Mouse (Mus musculus) liver, embryonic 13.5 days (tissue): ENCODE data around the gene Stk32c. TPM values are rescaled to one million over a fixed set of nuclear protein-coding genes. Genes with fewer than 3 reads are reported as not detected.

Source experiments
- ATAC-seq: fragments of 200-750 bp; cut with Nextera tagmentation; 2 replicates; pipeline ENCODE4 v1.8.0; 2017; ENCODE audit warnings: low read depth, mild to moderate bottlenecking, moderate number of reproducible peaks, moderate library complexity
- DNase-seq: peaks from one replicate; pipeline ENCODE4 v3.0.0; 2022
- H3K27ac ChIP-seq: fragments of 300-500 bp; sonication (generic); 2 replicates; pipeline ENCODE4 v1.5.1; 2015; ENCODE audit warnings: moderate library complexity, mild to moderate bottlenecking, inconsistent platforms
- H3K27me3 ChIP-seq: fragments of 300-500 bp; sonication (generic); 2 replicates; pipeline ENCODE4 v1.6.1; 2015; ENCODE audit warnings: mild to moderate bottlenecking, inconsistent platforms
- H3K36me3 ChIP-seq: fragments of 300-500 bp; sonication (generic); 2 replicates; pipeline ENCODE4 v1.6.1; 2015; ENCODE audit warnings: mild to moderate bottlenecking, inconsistent platforms
- H3K4me1 ChIP-seq: fragments of 300-500 bp; sonication (generic); replicated peaks from 2 replicates; pipeline ENCODE4 v1.6.1; 2015; ENCODE audit warnings: inconsistent platforms
- H3K4me2 ChIP-seq: fragments of 300-500 bp; sonication (generic); 2 replicates; pipeline ENCODE4 v1.6.1; 2015; ENCODE audit warnings: inconsistent platforms, mild to moderate bottlenecking, moderate library complexity
- H3K4me3 ChIP-seq: fragments of 300-500 bp; sonication (generic); replicated peaks from 2 replicates; pipeline ENCODE4 v1.5.1; 2015; ENCODE audit warnings: mild to moderate bottlenecking, inconsistent platforms
- H3K9ac ChIP-seq: fragments of 300-500 bp; sonication (generic); 2 replicates; pipeline ENCODE4 v1.6.1; 2015; ENCODE audit warnings: mild to moderate bottlenecking, inconsistent platforms
- H3K9me3 ChIP-seq: fragments of 300-500 bp; sonication (generic); replicated peaks from 2 replicates; pipeline ENCODE4 v1.6.1; 2016; ENCODE audit warnings: inconsistent platforms
- WGBS: fragments of 180-500 bp; shearing (Covaris S2); methylation state at CpG from one replicate; pipeline ENCODE4 v1.1.7; 2015; ENCODE audit not compliant: insufficient replicate concordance; 5-methylcytosine and 5-hydroxymethylcytosine counted together
- polyA plus RNA-seq: library from polyadenylated mRNA; unstranded; fragments of >200 nt; fragmentation: Nextera tagmentation; extraction: Ambion mirVana; gene quantifications from 2 replicates; pipeline ENCODE4 v1.2.1, GENCODE M21; 2015

Stk32c gene
- polyA plus RNA-seq, 1 experiment from 2014 or later = not detected

DNA sequence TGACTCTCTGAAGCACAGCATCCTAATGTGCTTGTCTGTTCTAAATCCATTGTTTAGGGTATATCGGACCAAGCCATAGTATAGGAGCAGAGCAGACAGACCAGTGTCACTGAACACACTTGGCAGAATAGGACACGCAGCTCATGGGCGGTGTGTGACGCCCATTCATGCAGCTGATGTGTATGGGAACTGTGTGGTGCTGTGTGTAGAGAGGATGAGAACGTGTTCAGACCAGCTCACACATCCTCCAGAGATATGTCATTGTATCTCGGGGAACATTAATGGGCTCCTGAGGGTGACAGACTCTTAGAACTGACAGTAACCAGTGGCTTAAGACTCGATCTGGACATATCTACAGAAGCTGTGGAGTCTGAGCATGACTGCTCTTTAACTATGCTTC is 13.3 kb upstream of the Stk32c start:
- Histone ChIP-seq H3K9me3 (no peaks in the 10 kb centered on the region), H3K4me2 (no peak overlapping the region), H3K9ac (no peak overlapping the region), H3K36me3 (no peaks in the 10 kb centered on the region), H3K4me3 (no peak overlapping the region), H3K27ac (no peak overlapping the region), H3K27me3 (no peaks in the 10 kb centered on the region), H3K4me1 (peaks cover 6% of the 10 kb centered on the region; the same call in 1 of the 2 replicates)
- ATAC-seq = no peak
- WGBS = 63% methylated on average over 7 of the region's 7 CpGs
- no peak for DNase-seq

GRCm38 (mm10) chr7:139224725-139225124 is 11.6 kb upstream of the Stk32c start:
- Histone ChIP-seq H3K4me2 (no peak overlapping the region), H3K27me3 (no peaks in the 10 kb centered on the region), H3K9ac (no peak overlapping the region), H3K4me1 (peaks cover 6% of the 10 kb centered on the region; the same call in 1 of the 2 replicates), H3K36me3 (no peaks in the 10 kb centered on the region), H3K4me3 (no peak overlapping the region), H3K27ac (peak overlapping the region; percentile 35; the same call in 1 of the 2 replicates), H3K9me3 (no peaks in the 10 kb centered on the region)
- 20% methylated on average over 8 of the region's 8 CpGs for WGBS
- DNase-seq (no peak), ATAC-seq (peak; percentile 49; the same call in 1 of the 2 replicates)

GRCm38 (mm10) chr7:139224070-139224469 is 11.0 kb upstream of the Stk32c start:
- 48% methylated on average over 1 of the region's 1 CpGs for WGBS
- no peaks in the 10 kb centered on the region for H3K36me3 ChIP-seq
- no peak overlapping the region for H3K4me3 ChIP-seq
- H3K4me1 ChIP-seq = peaks cover 6% of the 10 kb centered on the region; the same call in 1 of the 2 replicates
- no peak overlapping the region for H3K9ac ChIP-seq
- ATAC-seq (no peak), DNase-seq (no peak)
- no peaks in the 10 kb centered on the region for H3K9me3 ChIP-seq
- peak overlapping the region; percentile 35 for H3K27ac ChIP-seq
- H3K27me3 ChIP-seq = no peaks in the 10 kb centered on the region
- H3K4me2 ChIP-seq = no peak overlapping the region

GRCm38 (mm10) chr7:139222341-139222740 is 9.2 kb upstream of the Stk32c start:
- H3K27ac ChIP-seq = no peak overlapping the region
- no peak for ATAC-seq
- H3K9me3 ChIP-seq = no peaks in the 10 kb centered on the region
- no peak overlapping the region for H3K9ac ChIP-seq
- 0 out of 2 replicates have a peak, but pooled peaks cover 6% of the 10 kb centered on the region for H3K4me1 ChIP-seq
- H3K4me2 ChIP-seq = no peak overlapping the region
- no peak for DNase-seq
- H3K4me3 ChIP-seq = no peak overlapping the region
- no peaks in the 10 kb centered on the region for H3K36me3 ChIP-seq
- no peaks in the 10 kb centered on the region for H3K27me3 ChIP-seq
- 67% methylated on average over 4 of the region's 4 CpGs for WGBS

DNA sequence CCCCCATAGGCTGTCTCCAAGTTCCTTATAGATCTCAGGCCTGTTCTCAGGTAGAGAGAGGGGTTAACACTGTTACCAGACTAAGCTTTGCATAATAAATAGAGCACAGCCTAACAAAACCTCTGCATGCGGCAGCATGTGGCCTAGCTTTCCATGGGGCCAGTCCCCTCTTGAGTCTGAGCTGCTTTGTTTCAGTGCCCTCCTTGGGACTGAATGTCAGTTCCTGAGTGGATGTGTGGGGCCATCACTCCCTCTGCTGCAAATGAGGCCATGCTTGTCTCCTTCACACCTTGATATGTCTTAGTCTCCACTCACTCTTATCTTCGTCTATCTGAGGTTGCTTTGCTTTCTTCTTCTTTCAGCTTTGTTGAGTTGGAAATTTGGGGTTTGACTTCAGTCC is 8.7 kb upstream of the Stk32c start:
- no peaks in the 10 kb centered on the region for H3K9me3 ChIP-seq
- no peak overlapping the region for H3K9ac ChIP-seq
- 71% methylated on average over 2 of the region's 2 CpGs for WGBS
- no peak overlapping the region for H3K4me2 ChIP-seq
- no peak overlapping the region for H3K27ac ChIP-seq
- no peaks in the 10 kb centered on the region for H3K36me3 ChIP-seq
- H3K4me1 ChIP-seq = 0 out of 2 replicates have a peak, but pooled peaks cover 6% of the 10 kb centered on the region
- DNase-seq = no peak
- no peak overlapping the region for H3K4me3 ChIP-seq
- H3K27me3 ChIP-seq = no peaks in the 10 kb centered on the region
- no peak for ATAC-seq

DNA sequence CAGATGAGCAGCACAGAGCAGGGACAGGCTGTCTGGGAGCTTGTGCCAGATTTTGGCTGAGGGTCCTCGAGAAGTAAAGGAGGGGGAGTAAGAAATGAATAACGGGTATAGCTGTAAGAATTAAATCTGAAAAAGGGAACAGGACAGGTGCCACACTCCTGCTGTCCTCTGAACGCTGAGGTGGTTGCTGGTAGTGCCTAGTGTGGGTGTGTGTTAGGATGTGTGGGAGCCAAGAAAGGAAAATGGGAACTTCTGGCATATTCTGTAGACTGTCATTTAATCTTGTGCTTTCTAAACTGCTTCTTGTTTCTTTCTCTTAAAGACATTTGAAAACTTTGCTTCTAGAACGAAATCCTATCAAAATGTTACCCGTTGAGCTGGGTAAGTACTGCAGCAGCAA is 8.0 kb upstream of the Stk32c start:
- Histone ChIP-seq H3K27me3 (no peaks in the 10 kb centered on the region), H3K9ac (no peak overlapping the region), H3K36me3 (no peaks in the 10 kb centered on the region), H3K27ac (no peak overlapping the region), H3K4me3 (no peak overlapping the region), H3K9me3 (no peaks in the 10 kb centered on the region), H3K4me2 (no peak overlapping the region), H3K4me1 (0 out of 2 replicates have a peak, but pooled peaks cover 6% of the 10 kb centered on the region)
- WGBS = 53% methylated on average over 5 of the region's 5 CpGs
- ATAC-seq = no peak
- DNase-seq = no peak

GRCm38 (mm10) chr7:139220303-139220702 is 7.2 kb upstream of the Stk32c start:
- Histone ChIP-seq H3K27ac (no peak overlapping the region), H3K9ac (no peak overlapping the region), H3K27me3 (no peaks in the 10 kb centered on the region), H3K4me1 (0 out of 2 replicates have a peak, but pooled peaks cover 4% of the 10 kb centered on the region), H3K36me3 (no peaks in the 10 kb centered on the region), H3K4me3 (no peak overlapping the region), H3K4me2 (no peak overlapping the region), H3K9me3 (no peaks in the 10 kb centered on the region)
- WGBS = 58% methylated on average over 2 of the region's 2 CpGs
- DNase-seq (no peak), ATAC-seq (no peak)

GRCm38 (mm10) chr7:139219486-139219885 is 6.4 kb upstream of the Stk32c start:
- no peak for ATAC-seq
- Histone ChIP-seq H3K4me2 (no peak overlapping the region), H3K36me3 (no peaks in the 10 kb centered on the region), H3K9me3 (no peaks in the 10 kb centered on the region), H3K4me3 (no peak overlapping the region), H3K4me1 (no peaks in the 10 kb centered on the region), H3K27ac (no peak overlapping the region), H3K9ac (no peak overlapping the region), H3K27me3 (no peaks in the 10 kb centered on the region)
- 60% methylated on average over 5 of the region's 5 CpGs for WGBS
- no peak for DNase-seq

GRCm38 (mm10) chr7:139218641-139219415 is 5.7 kb upstream of the Stk32c start:
- Histone ChIP-seq H3K9me3 (no peaks in the 10 kb centered on the region), H3K27ac (no peak overlapping the region), H3K4me2 (no peak overlapping the region), H3K4me1 (no peaks in the 10 kb centered on the region), H3K27me3 (no peaks in the 10 kb centered on the region), H3K36me3 (no peaks in the 10 kb centered on the region), H3K9ac (no peak overlapping the region), H3K4me3 (no peak overlapping the region)
- DNase-seq (no peak), ATAC-seq (no peak)
- WGBS = 53% methylated on average over 6 of the region's 6 CpGs

DNA sequence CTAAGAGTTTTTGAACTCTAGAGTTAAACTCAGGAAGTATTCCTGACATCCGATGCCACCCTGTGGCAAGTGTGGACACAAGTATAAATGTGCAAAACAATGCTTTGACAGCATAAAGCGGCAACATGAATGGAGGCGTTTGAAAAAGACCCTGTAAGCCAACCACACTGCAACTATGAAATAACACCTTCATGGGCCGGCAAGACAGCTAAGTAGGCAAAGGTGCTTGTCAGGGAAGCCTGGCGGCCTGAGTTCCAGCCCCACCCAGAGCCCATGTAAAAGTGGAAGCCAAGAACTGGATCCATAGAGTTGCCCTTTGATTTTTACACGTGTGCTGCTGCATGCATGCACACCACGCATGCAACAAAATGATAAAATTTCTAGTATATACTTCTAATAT is 3.9 kb upstream of the Stk32c start:
- peaks cover 13% of the 10 kb centered on the region for H3K4me1 ChIP-seq

DNA sequence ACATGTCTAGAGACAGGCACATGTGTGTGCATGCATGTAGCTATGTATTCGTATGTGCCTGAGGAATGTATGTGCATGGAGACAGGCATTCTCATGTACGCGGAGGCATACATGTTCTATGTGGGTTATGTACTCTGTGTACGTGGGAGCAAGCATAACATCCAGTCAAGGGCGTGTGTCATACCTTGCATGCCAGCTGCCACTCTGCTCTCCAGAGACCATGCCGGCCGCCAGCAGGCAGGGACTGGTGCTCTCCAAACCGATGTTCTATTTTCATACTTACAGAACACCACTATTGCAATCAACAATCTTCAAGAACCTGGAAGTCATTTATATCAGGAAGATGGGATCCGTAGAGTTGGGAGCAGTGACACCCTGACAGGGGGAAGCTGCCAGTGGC is 3.4 kb upstream of the Stk32c start:
- peaks cover 13% of the 10 kb centered on the region for H3K4me1 ChIP-seq
- 73% methylated on average over 9 of the region's 9 CpGs for whole genome bisulfite sequencing
- no peak overlapping the region for H3K4me2 ChIP-seq
- no peak overlapping the region for H3K4me3 ChIP-seq
- no peak overlapping the region for H3K27ac ChIP-seq
- H3K36me3 ChIP-seq = no peaks in the 10 kb centered on the region
- ATAC-seq = no peak
- no peak for DNase-seq
- H3K9ac ChIP-seq = no peak overlapping the region
- H3K9me3 ChIP-seq = no peaks in the 10 kb centered on the region
- H3K27me3 ChIP-seq = no peaks in the 10 kb centered on the region

More for the DNA sequence above, 3.9 kb upstream of the Stk32c start:
- H3K9me3 ChIP-seq = no peaks in the 10 kb centered on the region
- no peak overlapping the region for H3K4me3 ChIP-seq
- no peak overlapping the region for H3K4me2 ChIP-seq
- H3K9ac ChIP-seq = no peak overlapping the region
- H3K27ac ChIP-seq = no peak overlapping the region
- no peaks in the 10 kb centered on the region for H3K27me3 ChIP-seq
- DNase-seq (no peak), ATAC-seq (no peak)
- WGBS = 74% methylated on average over 7 of the region's 7 CpGs
- H3K36me3 ChIP-seq = no peaks in the 10 kb centered on the region

DNA sequence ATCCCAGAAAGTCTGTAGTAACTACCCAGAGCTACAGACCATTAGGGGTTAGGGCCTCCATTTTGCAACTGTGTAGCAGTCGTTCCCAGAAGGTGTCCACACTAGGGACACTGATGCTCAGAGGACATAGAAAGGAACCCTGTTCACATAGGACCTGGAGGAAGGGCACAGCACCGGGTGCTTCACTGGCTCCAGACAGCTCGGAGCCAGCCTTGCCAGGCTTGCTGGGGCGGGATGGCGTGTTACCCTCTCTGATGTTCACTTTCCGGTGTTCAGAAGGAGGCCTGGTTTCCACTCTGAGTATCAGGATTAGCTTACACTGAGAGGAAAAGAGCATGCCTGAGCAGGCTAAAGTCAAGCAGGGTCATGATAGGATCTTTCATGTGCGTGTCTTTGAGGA is 2.8 kb upstream of the Stk32c start:
- no peak overlapping the region for H3K9ac ChIP-seq
- no peak overlapping the region for H3K4me2 ChIP-seq
- no peaks in the 10 kb centered on the region for H3K27me3 ChIP-seq
- no peaks in the 10 kb centered on the region for H3K9me3 ChIP-seq
- H3K27ac ChIP-seq = no peak overlapping the region
- H3K4me3 ChIP-seq = no peak overlapping the region
- ATAC-seq = no peak
- H3K4me1 ChIP-seq = peaks cover 13% of the 10 kb centered on the region
- no peaks in the 10 kb centered on the region for H3K36me3 ChIP-seq
- 75% methylated on average over 7 of the region's 7 CpGs for WGBS
- no peak for DNase-seq
